Mouse (Mus musculus) left cerebral cortex, adult 18-20 months (tissue): ENCODE measurements around the gene Wdr24. TPM values are rescaled to one million over a fixed set of nuclear protein-coding genes. Genes with fewer than 3 reads are reported as not detected.

Source experiments
- DNase-seq, 2 experiments: peaks; one replicate each; pipeline ENCODE4 v3.0.0; 2021 to 2022; ENCODE audit warnings: low spot score in 2 of 2, mixed read lengths in 1 of 2
- microRNA-seq, 2 experiments: library from miRNA; unstranded; fragments of <30 nt; microRNA quantifications; one replicate each; pipeline ENCODE4 v1.2.0; 2021
- total RNA-seq, 2 experiments: library from RNA; stranded (reverse); gene quantifications; 2 replicates each; pipeline ENCODE4 v1.2.3; 2021

Gene Wdr24
- total RNA-seq, 2 experiments from 2014 or later: 22.5 to 25.1 TPM

DNA sequence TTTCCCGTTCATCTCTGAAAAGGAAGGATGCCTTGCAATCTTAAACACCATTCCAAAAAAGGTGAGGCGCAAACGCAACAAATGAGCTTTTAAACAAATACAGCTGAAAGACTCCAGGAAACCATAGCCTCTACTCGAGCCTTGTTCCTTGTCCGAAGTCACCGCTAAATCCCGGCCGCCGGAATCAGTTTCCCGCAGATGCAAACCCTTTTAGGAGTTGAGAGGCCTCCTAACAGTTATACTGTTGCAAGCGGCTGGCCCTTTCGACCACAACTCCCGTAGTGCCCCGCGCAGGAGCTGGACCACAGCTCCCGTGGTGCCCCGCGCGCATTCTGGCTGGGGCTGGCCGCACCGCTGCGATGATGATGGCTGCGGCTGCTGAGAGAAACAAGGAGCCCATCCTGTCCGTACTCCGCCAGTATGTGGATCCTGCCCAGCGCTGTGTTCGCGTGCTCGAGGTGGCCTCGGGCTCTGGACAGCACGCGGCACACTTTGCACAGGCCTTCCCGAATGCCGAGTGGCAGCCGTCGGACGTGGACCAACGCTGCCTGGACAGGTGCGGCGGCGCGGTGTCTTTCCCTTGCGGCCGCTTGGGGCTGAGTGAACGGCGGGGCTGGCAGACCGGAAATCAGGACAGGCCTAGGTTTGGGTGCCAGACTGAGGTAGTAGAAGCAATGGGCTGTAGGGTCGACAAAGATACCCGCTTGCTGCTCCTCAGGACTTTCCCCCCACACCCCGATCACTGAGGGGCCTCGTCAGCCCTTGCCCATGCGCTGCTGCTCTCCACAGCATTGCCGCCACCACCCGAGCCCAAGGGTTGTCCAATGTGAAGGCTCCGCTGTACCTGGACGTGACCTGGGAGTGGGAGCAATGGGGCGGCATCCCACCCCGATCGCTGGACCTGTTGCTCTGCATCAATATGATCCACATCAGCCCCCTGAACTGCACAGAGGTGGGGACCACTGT, 52.0 kb downstream of the Wdr24 start:
- DNase-seq: peak; percentile 90 to 93

- DNase-seq: no peak
Observed at GRCm38 (mm10) chr17:25876347-25876915, 53.0 kb downstream of the Wdr24 start.

DNA sequence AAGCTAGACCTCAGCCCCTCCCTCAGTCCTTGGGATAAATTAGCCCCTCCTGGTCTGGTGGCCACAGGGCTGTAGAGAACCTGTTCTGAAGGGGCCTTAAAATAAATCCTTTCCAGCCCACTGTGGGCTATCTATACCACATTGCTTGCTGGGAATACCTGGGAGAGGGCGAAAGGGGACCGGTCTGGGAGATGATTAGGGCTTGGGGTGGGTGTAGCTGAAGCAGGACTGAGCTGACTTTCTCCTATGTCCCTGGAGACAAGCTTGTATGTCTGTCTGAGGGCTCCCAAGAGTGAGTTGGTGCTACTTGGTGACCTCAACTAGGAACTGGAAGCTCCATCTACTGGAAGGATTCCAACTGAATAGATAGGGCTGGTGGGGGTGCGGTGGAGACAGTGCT, 53.6 kb downstream of the Wdr24 start:
- no peak for DNase-seq

DNA sequence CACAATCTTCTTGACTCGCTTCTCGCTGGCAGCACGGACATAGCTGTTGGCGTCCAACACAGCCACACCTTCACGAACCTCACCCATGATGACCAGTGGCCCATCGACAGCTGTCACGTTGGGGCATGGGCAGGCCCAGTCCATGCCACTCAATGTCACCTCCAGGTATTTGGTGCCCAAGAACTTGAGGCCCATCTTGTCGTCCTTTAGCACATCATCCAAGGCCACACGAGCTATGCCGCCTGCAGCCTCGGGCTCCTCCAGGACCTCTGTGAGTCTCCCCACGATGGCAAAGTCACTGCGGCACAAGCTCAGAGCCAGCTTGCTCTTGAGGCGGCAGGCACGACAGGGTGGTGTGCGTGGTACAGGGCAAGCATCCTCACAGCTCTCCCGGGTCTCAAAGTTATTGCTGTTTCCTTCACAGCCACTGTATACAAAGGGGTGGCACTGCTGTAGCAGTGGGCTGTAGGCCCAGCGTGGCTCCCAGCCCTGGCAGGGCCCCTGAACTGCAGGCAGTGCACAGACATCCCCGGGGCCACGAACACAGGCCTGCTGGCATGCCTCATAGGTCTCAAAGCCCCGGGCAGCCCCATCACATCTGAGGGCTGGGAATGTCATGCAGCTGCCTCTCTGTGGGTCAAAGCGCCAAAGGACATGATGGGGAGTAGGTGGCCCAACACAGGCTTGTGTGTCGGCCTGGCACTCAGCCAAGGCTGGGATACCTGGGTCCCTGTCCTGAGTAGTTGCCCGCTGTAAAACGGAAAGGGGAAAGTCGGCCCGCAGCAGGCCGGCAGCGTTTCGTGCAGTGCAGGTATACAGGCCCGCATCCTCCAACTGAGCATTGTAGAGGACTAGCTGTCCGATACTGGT, 54.5 kb downstream of the Wdr24 start:
- DNase-seq: no peak

Small RNA genes lying within 50 kb of the gene (microRNA-seq; reads per million reads assigned to microRNA genes)
- gene Mir3082 (1.3 to 3.2 reads per million in 2 experiments), gene Mir6966 (1.7 to 1.9 reads per million in 2 experiments)

Other genes with a start within 250 kb of the Wdr24 start
- 10 to 100 TPM; 19.1 to 20.2 TPM for gene Lmf1, start 244.5 kb upstream of the Wdr24 start, total RNA-seq
- gene Gng13, start 106.5 kb upstream of the Wdr24 start, total RNA-seq: 100 to 1,000 TPM; 151 to 157 TPM
- 1 to 10 TPM; 1.2 to 1.5 TPM for gene Chtf18, start 96.2 kb upstream of the Wdr24 start, total RNA-seq
- 10 to 100 TPM; 60.9 to 64.4 TPM for gene Rpusd1, start 96.0 kb upstream of the Wdr24 start, total RNA-seq
- under 1 TPM; 0.44 to 0.75 TPM for gene Mslnl, start 87.6 kb upstream of the Wdr24 start, total RNA-seq
- 1 to 10 TPM; 2.3 to 2.5 TPM for gene Msln, start 69.2 kb upstream of the Wdr24 start, total RNA-seq
- 10 to 100 TPM; 31.3 to 37.1 TPM for gene Narfl, start 49.9 kb upstream of the Wdr24 start, total RNA-seq
- gene Haghl, start 38.0 kb upstream of the Wdr24 start, total RNA-seq: 100 to 1,000 TPM; 112 to 119 TPM
- under 1 TPM in 1 of 2 experiments, not detected in 1; 0.19 TPM for gene Ccdc78, start 37.0 kb upstream of the Wdr24 start, total RNA-seq
- gene Fam173a, start 30.7 kb upstream of the Wdr24 start, total RNA-seq: 10 to 100 TPM; 92.7 to 99.1 TPM
- gene AC134908.4, start 28.0 kb upstream of the Wdr24 start, total RNA-seq: 1 to 10 TPM in 1 of 2 experiments, not detected in 1; 1.4 TPM
- gene Metrn, start 26.5 kb upstream of the Wdr24 start, total RNA-seq: 10 to 100 TPM; 70.9 to 78.2 TPM
- gene Fbxl16, start 14.5 kb upstream of the Wdr24 start, total RNA-seq: 100 to 1,000 TPM; 588 to 680 TPM
- 10 to 100 TPM; 43.5 to 52.3 TPM for gene Jmjd8, start 5.2 kb downstream of the Wdr24 start, total RNA-seq
- gene Stub1, start 9.8 kb downstream of the Wdr24 start, total RNA-seq: 100 to 1,000 TPM; 178 to 180 TPM
- 10 to 100 TPM; 40.6 to 42.4 TPM for gene Rhbdl1, start 13.7 kb downstream of the Wdr24 start, total RNA-seq
- gene Gm20683, start 18.1 kb downstream of the Wdr24 start, total RNA-seq: 10 to 100 TPM; 20.7 to 23.7 TPM
- gene Rhot2, start 21.2 kb downstream of the Wdr24 start, total RNA-seq: 10 to 100 TPM; 89.5 to 92.8 TPM
- 10 to 100 TPM; 26.0 to 31.5 TPM for gene Wdr90, start 37.9 kb downstream of the Wdr24 start, total RNA-seq
- gene Mcrip2, start 45.1 kb downstream of the Wdr24 start, total RNA-seq: 10 to 100 TPM; 20.0 to 25.6 TPM
- gene Mettl26, start 51.4 kb downstream of the Wdr24 start, total RNA-seq: 10 to 100 TPM; 38.7 to 40.2 TPM
- 1 to 10 TPM; 1.4 to 1.7 TPM for gene Wfikkn1, start 57.2 kb downstream of the Wdr24 start, total RNA-seq
- gene Rab40c, start 96.1 kb downstream of the Wdr24 start, total RNA-seq: 10 to 100 TPM; 41.2 TPM
- 100 to 1,000 TPM; 103 to 113 TPM for gene Pigq, start 121.3 kb downstream of the Wdr24 start, total RNA-seq
- under 1 TPM; 0.54 to 0.98 TPM for gene Nhlrc4, start 121.3 kb downstream of the Wdr24 start, total RNA-seq
- under 1 TPM; 0.37 to 0.65 TPM for gene A930017K11Rik, start 128.9 kb downstream of the Wdr24 start, total RNA-seq
- gene Capn15, start 162.2 kb downstream of the Wdr24 start, total RNA-seq: 10 to 100 TPM; 50.6 to 51.4 TPM
- gene Rab11fip3, start 245.9 kb downstream of the Wdr24 start, total RNA-seq: 10 to 100 TPM; 97.8 to 98.4 TPM